Mouse (Mus musculus): ENCODE results near the gene Tceal5.

DNA sequence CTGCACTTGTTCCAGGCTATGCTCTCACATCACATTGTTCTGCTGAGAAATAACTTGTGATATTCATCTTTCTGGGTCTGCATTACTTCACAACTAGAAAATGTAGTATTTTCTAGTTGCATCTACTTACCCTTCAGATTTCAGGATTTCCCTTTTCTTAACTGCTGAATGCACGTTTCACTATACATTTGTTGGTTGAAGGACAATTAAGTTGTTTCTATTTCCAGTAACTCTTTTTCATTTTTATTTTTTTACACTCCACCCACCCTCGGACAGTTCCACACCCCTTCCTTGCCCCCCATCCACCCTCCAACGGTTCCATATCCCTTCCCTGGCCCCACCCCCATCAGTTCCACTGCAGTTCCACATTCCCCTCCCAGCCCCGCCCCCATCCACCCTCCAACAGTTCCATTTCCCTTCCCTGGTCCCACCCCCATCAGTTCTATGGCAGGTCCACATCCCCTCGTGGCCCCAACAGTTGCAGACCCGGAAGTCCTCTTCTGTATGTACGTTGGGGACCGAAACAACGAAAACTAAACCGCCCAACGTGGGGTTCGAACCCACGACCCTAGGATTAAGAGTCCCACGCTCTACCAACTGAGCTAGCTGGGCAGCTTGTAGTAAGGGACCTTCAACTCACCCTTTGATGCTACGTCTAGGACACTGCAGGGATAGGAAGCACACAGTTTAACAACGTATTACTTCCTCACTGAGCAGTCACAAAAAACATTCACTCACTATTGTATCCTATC, 8.3 kb downstream of the Tceal5 start:
- TF ChIP-seq CTCF (IDR thresholded peaks at IDR 0.05; ENCODE audit: low read depth) (no peak), EP300 (IDR thresholded peaks at IDR 0.05; ENCODE audit: low read depth) (no peak)
